In the genomic region with DNA sequence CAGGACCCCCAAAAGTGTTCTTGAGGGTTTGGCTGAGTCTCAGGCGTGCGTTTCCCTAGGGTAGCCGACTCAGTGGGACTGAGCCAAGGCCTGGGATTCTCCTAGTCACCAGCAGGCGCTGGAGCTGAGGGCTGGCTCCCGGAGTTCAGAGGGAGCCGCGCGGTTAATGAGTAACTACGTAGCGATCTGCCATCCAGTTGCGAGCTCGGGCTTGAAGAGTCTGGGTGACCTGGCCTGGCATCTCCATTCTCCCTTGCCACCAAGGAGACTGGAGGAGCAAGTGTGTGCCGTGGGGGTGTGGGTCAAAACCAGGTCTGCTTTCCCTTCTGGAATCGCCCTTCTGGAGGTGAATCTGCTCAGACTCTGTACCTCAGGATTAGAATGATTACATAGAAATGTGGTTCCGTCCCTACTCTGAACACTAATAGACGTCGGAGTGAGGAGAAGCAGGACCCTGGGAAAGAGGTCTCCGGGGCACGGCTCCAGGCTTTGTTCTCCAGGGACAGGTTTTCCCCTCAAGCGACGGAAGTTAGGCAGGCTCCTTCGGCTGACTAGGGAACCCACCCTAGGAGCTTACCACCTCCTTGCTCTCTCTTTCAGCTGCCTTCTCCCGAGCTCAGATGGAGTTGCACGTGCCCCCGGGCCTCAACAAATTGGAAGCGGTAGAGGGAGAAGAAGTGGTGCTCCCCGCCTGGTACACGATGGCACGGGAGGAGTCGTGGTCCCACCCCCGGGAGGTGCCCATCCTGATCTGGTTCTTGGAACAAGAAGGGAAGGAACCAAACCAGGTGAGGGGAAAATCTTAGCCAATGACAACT, we compare ENCODE assay signal across 8 mouse cellular contexts. TPM values are rescaled to one million over a fixed set of nuclear protein-coding genes. Genes with fewer than 3 reads are reported as not detected.
A peak's percentile ranks its signal among the peaks of the same experiment; 100 is the strongest.
DNase-seq lines count a peak whose midpoint lies in the region; ATAC-seq and TF ChIP-seq lines count a peak whose summit lies in the region.

No protein-coding gene starts in this region.

- peak overlapping the region; percentile 39 for H3K9ac ChIP-seq in ES-Bruce4 (ENCODE audit: low read depth, poor library complexity, severe bottlenecking)
- H3K9ac ChIP-seq in forebrain, embryonic 12.5 days: peak overlapping the region; percentile 44; the same call in 1 of the 2 replicates
- H3K9ac ChIP-seq in hindbrain, embryonic 16.5 days (ENCODE audit: low read depth, low read length): peak overlapping the region; percentile 44
- H3K9ac ChIP-seq in liver, embryonic 11.5 days (ENCODE audit: low read depth, low read length): peak overlapping the region; percentile 44; the same call in 1 of the 2 replicates
- peak overlapping the region; percentile 57 for H3K9ac ChIP-seq in midbrain, embryonic 16.5 days (ENCODE audit: low read depth, low read length)

- no peaks in the 10 kb centered on the region for H3K9me3 ChIP-seq in ES-Bruce4 (replicated peaks; ENCODE audit: control insufficient read depth, insufficient read depth, low read length, poor library complexity, severe bottlenecking)
- H3K9me3 ChIP-seq in forebrain, embryonic 12.5 days: no peaks in the 10 kb centered on the region
- no peaks in the 10 kb centered on the region for H3K9me3 ChIP-seq in hindbrain, embryonic 16.5 days (ENCODE audit: control insufficient read depth, low read length)
- H3K9me3 ChIP-seq in liver, embryonic 11.5 days (ENCODE audit: control insufficient read depth, low read length): no peaks in the 10 kb centered on the region
- H3K9me3 ChIP-seq in midbrain, embryonic 16.5 days (replicated peaks; ENCODE audit: control insufficient read depth, low read length, poor library complexity, severe bottlenecking): no peaks in the 10 kb centered on the region

- TF ChIP-seq POLR2A in ES-Bruce4 (IDR thresholded peaks at IDR 0.05; ENCODE audit: insufficient read depth, low read length): no peak

- no peak overlapping the region for H3K27ac ChIP-seq in ES-Bruce4 (ENCODE audit: insufficient read depth, low read length)
- no peak overlapping the region for H3K27ac ChIP-seq in forebrain, embryonic 12.5 days
- no peak overlapping the region for H3K27ac ChIP-seq in hindbrain, embryonic 16.5 days (ENCODE audit: low read depth, low read length)
- peak overlapping the region; percentile 43 for H3K27ac ChIP-seq in liver, embryonic 11.5 days (ENCODE audit: low read depth, low read length)
- H3K27ac ChIP-seq in midbrain, embryonic 16.5 days (ENCODE audit: low read length): peak overlapping the region; percentile 10

- no peaks in the 10 kb centered on the region for H3K36me3 ChIP-seq in ES-Bruce4 (ENCODE audit: control insufficient read depth, insufficient read depth, low read length, poor library complexity, severe bottlenecking)
- H3K36me3 ChIP-seq in forebrain, embryonic 12.5 days (replicated peaks): no peaks in the 10 kb centered on the region
- H3K36me3 ChIP-seq in hindbrain, embryonic 16.5 days (ENCODE audit: control insufficient read depth, insufficient read depth, low read length): peaks cover 2% of the 10 kb centered on the region; the same call in 1 of the 2 replicates
- H3K36me3 ChIP-seq in liver, embryonic 11.5 days (ENCODE audit: control insufficient read depth, insufficient read depth, low read length): no peaks in the 10 kb centered on the region
- H3K36me3 ChIP-seq in midbrain, embryonic 16.5 days (ENCODE audit: control insufficient read depth, insufficient read depth, low read length): no peaks in the 10 kb centered on the region; the same call in 1 of the 2 replicates

- ATAC-seq in forebrain, embryonic 12.5 days (ENCODE audit: low FRiP score): peak; percentile 27; the same call in 1 of the 2 replicates
- ATAC-seq in hindbrain, embryonic 16.5 days: peak; percentile 73
- ATAC-seq in liver, embryonic 11.5 days (replicated peaks; ENCODE audit: low FRiP score): peak; percentile 62
- ATAC-seq in midbrain, embryonic 16.5 days: peak; percentile 71

- peak overlapping the region; percentile 56 for H3K4me2 ChIP-seq in forebrain, embryonic 12.5 days
- H3K4me2 ChIP-seq in hindbrain, embryonic 16.5 days (ENCODE audit: low read length): peak overlapping the region; percentile 68
- peak overlapping the region; percentile 78 for H3K4me2 ChIP-seq in liver, embryonic 11.5 days
- peak overlapping the region; percentile 81 for H3K4me2 ChIP-seq in midbrain, embryonic 16.5 days (ENCODE audit: low read length)

- peaks cover 2% of the 10 kb centered on the region for H3K4me1 ChIP-seq in ES-Bruce4 (ENCODE audit: control insufficient read depth, insufficient read depth, low read length)
- H3K4me1 ChIP-seq in forebrain, embryonic 12.5 days: peaks cover 33% of the 10 kb centered on the region
- H3K4me1 ChIP-seq in hindbrain, embryonic 16.5 days (ENCODE audit: control insufficient read depth, insufficient read depth, low read depth, low read length): peaks cover 19% of the 10 kb centered on the region
- H3K4me1 ChIP-seq in liver, embryonic 11.5 days (replicated peaks; ENCODE audit: control insufficient read depth, insufficient read depth, low read length): peaks cover 27% of the 10 kb centered on the region
- peaks cover 25% of the 10 kb centered on the region for H3K4me1 ChIP-seq in midbrain, embryonic 16.5 days (ENCODE audit: control insufficient read depth, insufficient read depth, low read length)

- TF ChIP-seq CTCF in ES-Bruce4 (IDR thresholded peaks at IDR 0.05; ENCODE audit: low read depth, low read length): no peak

- H3K4me3 ChIP-seq in ES-Bruce4 (ENCODE audit: low read depth, low read length): peak overlapping the region; percentile 54
- H3K4me3 ChIP-seq in forebrain, embryonic 12.5 days (replicated peaks): peak overlapping the region; percentile 33
- H3K4me3 ChIP-seq in hindbrain, embryonic 16.5 days (ENCODE audit: low read length): peak overlapping the region; percentile 39
- peak overlapping the region; percentile 44 for H3K4me3 ChIP-seq in liver, embryonic 11.5 days (ENCODE audit: low read depth, low read length)
- peak overlapping the region; percentile 40 for H3K4me3 ChIP-seq in midbrain, embryonic 16.5 days (ENCODE audit: low read depth, low read length)

- 0 out of 2 replicates have a peak, but pooled peaks have one; percentile 15 for TF ChIP-seq EP300 in ES-Bruce4 (IDR thresholded peaks at IDR 0.05; ENCODE audit: insufficient read depth, low read depth, low read length)

- 2% methylated on average over 31 of the region's 31 CpGs for WGBS in forebrain, embryonic 12.5 days
- WGBS in hindbrain, embryonic 16.5 days: 2% methylated on average over 31 of the region's 31 CpGs
- WGBS in liver, embryonic 11.5 days: 7% methylated on average over 31 of the region's 31 CpGs
- 2% methylated on average over 31 of the region's 31 CpGs for WGBS in midbrain, embryonic 16.5 days

- DNase-seq in adrenal gland, postnatal 14 days: peak; percentile 82
- peak; percentile 63 for DNase-seq in liver, embryonic 11.5 days (ENCODE audit: low spot score)
- no peak for DNase-seq in natural killer cell, adult 2 months (ENCODE audit: low spot score in 2 of 2)
- DNase-seq in layer of hippocampus, adult 9-11 months: no peak

- no peaks in the 10 kb centered on the region for H3K27me3 ChIP-seq in ES-Bruce4 (ENCODE audit: control insufficient read depth, insufficient read depth, low read length, poor library complexity, severe bottlenecking)
- peaks cover 71% of the 10 kb centered on the region for H3K27me3 ChIP-seq in forebrain, embryonic 12.5 days
- H3K27me3 ChIP-seq in hindbrain, embryonic 16.5 days (replicated peaks; ENCODE audit: control insufficient read depth, insufficient read depth, low read length): peaks cover 32% of the 10 kb centered on the region
- peaks cover 58% of the 10 kb centered on the region for H3K27me3 ChIP-seq in liver, embryonic 11.5 days (replicated peaks; ENCODE audit: control insufficient read depth, insufficient read depth, low read length)
- H3K27me3 ChIP-seq in midbrain, embryonic 16.5 days (ENCODE audit: control insufficient read depth, insufficient read depth, low read depth, low read length): peaks cover 37% of the 10 kb centered on the region

RNA-seq across cellular contexts. Expression of gene Esam, which starts 3.2 kb away (rescaled TPM):
- 1.7 and 3.1 TPM in 2 replicates for polyA plus RNA-seq in ES-Bruce4 (2011; ENCODE audit: insufficient read depth, insufficient read length, low read depth, missing spikeins)
- total RNA-seq in adrenal gland, postnatal 14 days (2021): 64.0 and 81.0 TPM in 2 replicates
- polyA plus RNA-seq in forebrain, embryonic 12.5 days (2016; fragmentation: Nextera tagmentation; extraction: Ambion mirVana): 23.2 and 24.3 TPM in 2 replicates
- polyA plus RNA-seq in hindbrain, embryonic 16.5 days (2015; fragmentation: Nextera tagmentation; extraction: Ambion mirVana): 44.6 and 47.6 TPM in 2 replicates
- 34.9 and 36.6 TPM in 2 replicates for polyA plus RNA-seq in liver, embryonic 11.5 days (2014; fragmentation: Nextera tagmentation; extraction: Ambion mirVana)
- polyA plus RNA-seq in midbrain, embryonic 16.5 days (2015; fragmentation: Nextera tagmentation; extraction: Ambion mirVana): 38.8 and 42.1 TPM in 2 replicates

RNA-seq across cellular contexts. Expression of gene Vsig2, which starts 8.0 kb away (rescaled TPM):
- polyA plus RNA-seq in ES-Bruce4 (2011; ENCODE audit: insufficient read depth, insufficient read length, low read depth, missing spikeins): 0.91 TPM in 1 of 2 replicates, not detected in the other
- 5.2 and 9.1 TPM in 2 replicates for total RNA-seq in adrenal gland, postnatal 14 days (2021)
- polyA plus RNA-seq in forebrain, embryonic 12.5 days (2016; fragmentation: Nextera tagmentation; extraction: Ambion mirVana): 0.32 and 0.82 TPM in 2 replicates
- 0.92 and 1.1 TPM in 2 replicates for polyA plus RNA-seq in hindbrain, embryonic 16.5 days (2015; fragmentation: Nextera tagmentation; extraction: Ambion mirVana)
- polyA plus RNA-seq in liver, embryonic 11.5 days (2014; fragmentation: Nextera tagmentation; extraction: Ambion mirVana): 0.66 and 1.5 TPM in 2 replicates
- polyA plus RNA-seq in midbrain, embryonic 16.5 days (2015; fragmentation: Nextera tagmentation; extraction: Ambion mirVana): 0.72 and 1.2 TPM in 2 replicates

RNA-seq across cellular contexts. Expression of gene Nrgn, which starts 21.6 kb away (rescaled TPM):
- polyA plus RNA-seq in ES-Bruce4 (2011; ENCODE audit: insufficient read depth, insufficient read length, low read depth, missing spikeins): 1.2 and 3.3 TPM in 2 replicates
- total RNA-seq in adrenal gland, postnatal 14 days (2021): 3.6 and 4.8 TPM in 2 replicates
- polyA plus RNA-seq in forebrain, embryonic 12.5 days (2016; fragmentation: Nextera tagmentation; extraction: Ambion mirVana): 3.8 and 4.2 TPM in 2 replicates
- polyA plus RNA-seq in hindbrain, embryonic 16.5 days (2015; fragmentation: Nextera tagmentation; extraction: Ambion mirVana): 4.8 and 5.8 TPM in 2 replicates
- 20.8 and 23.6 TPM in 2 replicates for polyA plus RNA-seq in liver, embryonic 11.5 days (2014; fragmentation: Nextera tagmentation; extraction: Ambion mirVana)
- 13.8 and 18.4 TPM in 2 replicates for polyA plus RNA-seq in midbrain, embryonic 16.5 days (2015; fragmentation: Nextera tagmentation; extraction: Ambion mirVana)

RNA-seq across cellular contexts. Expression of gene Siae, which starts 24.4 kb away (rescaled TPM):
- 9.4 and 10.0 TPM in 2 replicates for polyA plus RNA-seq in ES-Bruce4 (2011; ENCODE audit: insufficient read depth, insufficient read length, low read depth, missing spikeins)
- 12.4 and 14.7 TPM in 2 replicates for total RNA-seq in adrenal gland, postnatal 14 days (2021)
- 7.3 and 7.4 TPM in 2 replicates for polyA plus RNA-seq in forebrain, embryonic 12.5 days (2016; fragmentation: Nextera tagmentation; extraction: Ambion mirVana)
- polyA plus RNA-seq in hindbrain, embryonic 16.5 days (2015; fragmentation: Nextera tagmentation; extraction: Ambion mirVana): 14.8 and 17.4 TPM in 2 replicates
- 8.0 and 8.6 TPM in 2 replicates for polyA plus RNA-seq in liver, embryonic 11.5 days (2014; fragmentation: Nextera tagmentation; extraction: Ambion mirVana)
- polyA plus RNA-seq in midbrain, embryonic 16.5 days (2015; fragmentation: Nextera tagmentation; extraction: Ambion mirVana): 12.7 and 13.8 TPM in 2 replicates

RNA-seq across cellular contexts. Expression of gene Msantd2, which starts 42.0 kb away (rescaled TPM):
- 85.4 and 85.6 TPM in 2 replicates for polyA plus RNA-seq in ES-Bruce4 (2011; ENCODE audit: insufficient read depth, insufficient read length, low read depth, missing spikeins)
- 21.9 and 22.5 TPM in 2 replicates for total RNA-seq in adrenal gland, postnatal 14 days (2021)
- polyA plus RNA-seq in forebrain, embryonic 12.5 days (2016; fragmentation: Nextera tagmentation; extraction: Ambion mirVana): 46.9 and 47.3 TPM in 2 replicates
- polyA plus RNA-seq in hindbrain, embryonic 16.5 days (2015; fragmentation: Nextera tagmentation; extraction: Ambion mirVana): 24.4 and 28.9 TPM in 2 replicates
- 13.2 and 17.7 TPM in 2 replicates for polyA plus RNA-seq in liver, embryonic 11.5 days (2014; fragmentation: Nextera tagmentation; extraction: Ambion mirVana)
- 34.8 and 35.0 TPM in 2 replicates for polyA plus RNA-seq in midbrain, embryonic 16.5 days (2015; fragmentation: Nextera tagmentation; extraction: Ambion mirVana)

Comparison
In these comparisons a context has a peak if more than half of its experiments do, and no peak if none do; other contexts are left out.
1. H3K27ac ChIP-seq: peak in liver, embryonic 11.5 days (single experiment) and midbrain, embryonic 16.5 days (single experiment); none in ES-Bruce4 (single experiment), forebrain, embryonic 12.5 days (single experiment) and hindbrain, embryonic 16.5 days (single experiment).
2. DNase-seq: peak in adrenal gland, postnatal 14 days (single experiment) and liver, embryonic 11.5 days (single experiment); none in natural killer cell, adult 2 months (0 of 2) and layer of hippocampus, adult 9-11 months (single experiment).
3. Peak in every context shown above with its lines, with median percentiles within 50 percentile points of each other: H3K4me3 ChIP-seq, H3K9ac ChIP-seq, ATAC-seq and H3K4me2 ChIP-seq.